11 mouse cellular contexts compared by ENCODE assay signal in the genomic region with DNA sequence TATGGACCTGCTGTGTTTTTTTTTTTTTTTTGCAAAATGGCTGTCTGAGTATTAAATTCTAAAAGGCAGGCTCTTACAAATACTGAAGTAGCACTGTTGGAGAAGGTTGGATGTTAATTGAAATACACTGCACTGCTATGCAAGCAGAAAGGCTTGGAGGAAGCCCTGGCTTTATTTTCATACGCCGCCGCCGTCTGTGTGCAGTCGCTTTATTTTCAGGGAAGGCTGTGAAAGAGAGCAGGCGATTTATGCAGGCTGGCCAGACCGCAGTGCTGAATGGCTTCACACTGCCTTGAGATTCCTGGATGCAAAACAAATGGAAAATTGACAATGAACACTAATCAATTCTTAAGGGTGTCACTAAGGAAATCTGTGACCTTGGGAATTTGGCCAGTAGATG.
DNase-seq lines count a peak whose midpoint lies in the region; ATAC-seq and TF ChIP-seq lines count a peak whose summit lies in the region.
"Had no signal": no experiment of that assay in that cellular context is flagged by ENCODE, and none has a peak within 500 bp of the region (broad histone marks: within the 10 kb centered on the region; RNA-seq: fewer than 3 reads in every experiment).

No protein-coding gene starts in this region.

- no peaks in the 10 kb centered on the region for H3K36me3 ChIP-seq in hindbrain, embryonic 16.5 days (ENCODE audit: control insufficient read depth, insufficient read depth, low read length)
- H3K36me3 ChIP-seq: embryonic facial prominence, embryonic 13.5 days; liver, embryonic 13.5 days had no signal

- DNase-seq in cerebellum, adult 2 months, result peak; percentile 28 to 32
- peak; percentile 22 to 28 for DNase-seq in layer of hippocampus, postnatal 14 days (ENCODE audit: low spot score in 2 of 2)
- no peak for DNase-seq in layer of hippocampus, adult 8-10 months (ENCODE audit: low spot score in 2 of 2)
- DNase-seq in right cerebral cortex, adult 2 months (ENCODE audit: low spot score in 2 of 2), result peak; percentile 35 to 45
- no peak for DNase-seq in retina, embryonic 14.5 days (ENCODE audit: low spot score)
- no peak for DNase-seq in kidney, postnatal 36 days
- DNase-seq: B cell, adult 2 months; liver, embryonic 13.5 days had no signal

- ATAC-seq in cerebellum, adult (ENCODE audit: insufficient number of reproducible peaks, low FRiP score, low TSS enrichment), result no peak
- peak; percentile 80 for ATAC-seq in hindbrain, embryonic 16.5 days

- H3K27me3 ChIP-seq in cerebellum, adult 2 months (ENCODE audit: control insufficient read depth, insufficient read depth, low read length), result no peaks in the 10 kb centered on the region
- H3K27me3 ChIP-seq in hindbrain, embryonic 16.5 days (replicated peaks; ENCODE audit: control insufficient read depth, insufficient read depth, low read length), result no peaks in the 10 kb centered on the region
- H3K27me3 ChIP-seq: embryonic facial prominence, embryonic 13.5 days; liver, embryonic 13.5 days had no signal

- H3K27ac ChIP-seq in cerebellum, adult 2 months (ENCODE audit: insufficient read depth, low read length), result no peak overlapping the region
- H3K27ac ChIP-seq in hindbrain, embryonic 16.5 days (ENCODE audit: low read depth, low read length), result peak overlapping the region; percentile 77
- H3K27ac ChIP-seq: embryonic facial prominence, embryonic 13.5 days; liver, embryonic 13.5 days had no signal

- 16% methylated on average over 7 of the region's 7 CpGs for WGBS in cerebellum, adult 2 months
- 15% methylated on average over 7 of the region's 7 CpGs for WGBS in hindbrain, embryonic 16.5 days

- H3K9me3 ChIP-seq in hindbrain, embryonic 16.5 days (ENCODE audit: control insufficient read depth, low read length), result no peaks in the 10 kb centered on the region
- H3K9me3 ChIP-seq: embryonic facial prominence, embryonic 13.5 days; liver, embryonic 13.5 days had no signal

- peak overlapping the region; percentile 46 for H3K4me3 ChIP-seq in cerebellum, adult 2 months (replicated peaks; ENCODE audit: insufficient read depth, low read depth, low read length)
- H3K4me3 ChIP-seq in hindbrain, embryonic 16.5 days (ENCODE audit: low read length), result peak overlapping the region; percentile 30
- H3K4me3 ChIP-seq: embryonic facial prominence, embryonic 13.5 days; liver, embryonic 13.5 days had no signal

- no peaks in the 10 kb centered on the region for H3K4me1 ChIP-seq in cerebellum, adult 2 months (ENCODE audit: control insufficient read depth, insufficient read depth, low read length)
- no peaks in the 10 kb centered on the region for H3K4me1 ChIP-seq in hindbrain, embryonic 16.5 days (ENCODE audit: control insufficient read depth, insufficient read depth, low read depth, low read length)
- H3K4me1 ChIP-seq: liver, embryonic 13.5 days had no signal

- no peak for TF ChIP-seq CTCF in cerebellum, adult 2 months (IDR thresholded peaks at IDR 0.05; ENCODE audit: borderline replicate concordance, insufficient read depth, low read depth, low read length)

- no peak for TF ChIP-seq POLR2A in cerebellum, adult 2 months (IDR thresholded peaks at IDR 0.05; ENCODE audit: borderline replicate concordance, insufficient read depth, low read length)

- peak overlapping the region; percentile 51 for H3K9ac ChIP-seq in hindbrain, embryonic 16.5 days (ENCODE audit: low read depth, low read length)
- H3K9ac ChIP-seq: embryonic facial prominence, embryonic 13.5 days; liver, embryonic 13.5 days had no signal

- H3K4me2 ChIP-seq in hindbrain, embryonic 16.5 days (ENCODE audit: low read length), result peak overlapping the region; percentile 57
- H3K4me2 ChIP-seq: embryonic facial prominence, embryonic 13.5 days; liver, embryonic 13.5 days had no signal

Comparison
In these comparisons a context has a peak if more than half of its experiments do, and no peak if none do; other contexts are left out.
1. DNase-seq: peak in cerebellum, adult 2 months (2 of 2), layer of hippocampus, postnatal 14 days (2 of 2) and right cerebral cortex, adult 2 months (2 of 2); none in layer of hippocampus, adult 8-10 months (0 of 2), retina, embryonic 14.5 days (single experiment) and kidney, postnatal 36 days (0 of 2).